Mouse (Mus musculus) embryonic fibroblast, embryonic 13.5 days (primary cell): Measurements from ENCODE around the gene Cep57l1. TPM values are rescaled to one million over a fixed set of nuclear protein-coding genes. Genes with fewer than 3 reads are reported as not detected.

Experiments
- H3K27ac ChIP-seq: 2 replicates; pipeline ENCODE4 v1.5.1; 2012; ENCODE audit warnings: low read length, control low read depth, inconsistent platforms; ENCODE audit not compliant: insufficient read depth
- H3K4me1 ChIP-seq: 2 replicates; pipeline ENCODE4 v1.6.1; 2011; ENCODE audit warnings: low read length; ENCODE audit not compliant: control insufficient read depth, insufficient read depth
- H3K4me3 ChIP-seq: 2 replicates; pipeline ENCODE4 v1.5.1; 2011; ENCODE audit warnings: mild to moderate bottlenecking, control low read depth, low read length; ENCODE audit not compliant: insufficient read depth
- CTCF ChIP-seq: IDR thresholded peaks from 2 replicates; pipeline ENCODE4 v1.5.1; 2011; ENCODE audit warnings: mild to moderate bottlenecking, control low read depth, low read length, moderate library complexity, borderline replicate concordance; ENCODE audit not compliant: insufficient read depth
- POLR2A ChIP-seq: IDR thresholded peaks from 2 replicates; pipeline ENCODE4 v1.6.1; 2011; ENCODE audit warnings: low read depth, mild to moderate bottlenecking, control low read depth, low read length, moderate library complexity
- polyA plus RNA-seq: library from polyadenylated mRNA; stranded (reverse); fragments of >200 nt; gene quantifications from 2 replicates; pipeline ENCODE4 v1.2.4, GENCODE M21; 2011; ENCODE audit warnings: low read depth; ENCODE audit not compliant: missing spikeins, insufficient read length

Cep57l1 gene
- polyA plus RNA-seq, 1 experiment = 17.8 TPM

DNA sequence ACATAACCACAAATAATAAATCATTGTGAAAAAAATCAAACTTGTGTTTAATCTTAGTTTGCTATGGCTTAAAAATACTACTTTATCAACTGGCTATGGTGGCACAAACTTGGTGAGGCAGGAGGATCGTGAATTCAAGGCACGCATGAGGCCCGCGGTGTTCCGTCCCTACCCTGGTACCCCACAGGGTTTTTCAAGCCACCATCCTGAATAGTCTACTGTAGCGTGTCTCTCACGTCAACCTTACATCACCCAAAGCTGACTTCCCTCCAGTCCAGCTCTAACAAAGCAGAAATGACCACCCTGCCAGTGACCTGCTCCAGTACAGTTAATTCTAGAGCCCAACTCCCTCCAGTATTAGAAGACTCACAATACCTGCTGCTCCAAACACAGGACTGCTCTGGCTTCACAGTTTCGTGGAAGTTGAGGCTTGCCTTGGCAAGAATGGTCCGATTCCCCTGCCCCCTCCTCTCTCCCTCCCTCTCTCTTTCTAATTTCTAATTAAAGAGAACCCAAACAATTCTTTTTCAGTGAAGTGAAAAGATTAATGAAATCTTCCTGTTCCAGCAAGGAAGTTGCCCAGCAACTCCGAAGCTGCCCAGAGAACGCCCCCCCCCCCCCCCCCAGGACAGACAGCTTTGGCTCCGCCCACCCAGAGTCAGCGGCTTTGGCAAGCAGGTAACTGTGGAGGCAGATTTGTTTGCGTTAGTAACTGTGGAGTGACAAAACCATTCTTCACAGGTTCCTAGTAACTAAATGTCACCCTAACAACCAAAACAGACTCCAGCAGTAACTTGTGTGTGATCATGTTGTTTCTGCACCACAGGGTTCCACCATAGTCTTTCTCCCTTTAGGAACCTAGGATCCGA lies 93.4 kb downstream of the Cep57l1 start, which contains the start of gene Ccdc162:
TSS of gene Ccdc162 (minus strand) at position 606 of the 869 bp plus-strand sequence.
- Histone ChIP-seq H3K4me3 (no peak within 1 kb of the TSS), H3K4me1 (no peaks in the 10 kb centered on the region), H3K27ac (no peak within 1 kb of the TSS)
- no peak for TF ChIP-seq POLR2A

DNA sequence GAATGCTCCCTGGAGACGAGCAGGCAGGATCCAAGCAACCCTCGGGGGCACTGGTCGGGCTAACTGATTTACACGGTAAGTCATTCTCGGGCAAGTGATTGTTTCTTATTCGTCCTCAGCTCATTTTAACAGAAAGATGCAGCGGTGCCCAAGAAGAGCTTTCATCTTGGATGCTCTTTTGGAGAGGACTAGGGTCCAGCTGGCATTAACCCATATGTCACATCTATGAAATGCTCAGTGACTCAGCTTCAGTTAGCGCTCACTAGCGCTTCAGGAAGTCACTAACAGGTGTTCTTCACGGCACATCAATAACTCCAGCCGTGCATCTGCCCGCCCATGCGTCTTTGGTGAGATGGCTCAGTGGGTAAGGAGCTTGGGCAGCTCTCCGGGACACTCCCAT lies 94.1 kb downstream of the Cep57l1 start:
- Histone ChIP-seq H3K4me3 (no peak overlapping the region), H3K27ac (no peak overlapping the region), H3K4me1 (no peaks in the 10 kb centered on the region)
- TF ChIP-seq POLR2A (no peak), CTCF (no peak)

DNA sequence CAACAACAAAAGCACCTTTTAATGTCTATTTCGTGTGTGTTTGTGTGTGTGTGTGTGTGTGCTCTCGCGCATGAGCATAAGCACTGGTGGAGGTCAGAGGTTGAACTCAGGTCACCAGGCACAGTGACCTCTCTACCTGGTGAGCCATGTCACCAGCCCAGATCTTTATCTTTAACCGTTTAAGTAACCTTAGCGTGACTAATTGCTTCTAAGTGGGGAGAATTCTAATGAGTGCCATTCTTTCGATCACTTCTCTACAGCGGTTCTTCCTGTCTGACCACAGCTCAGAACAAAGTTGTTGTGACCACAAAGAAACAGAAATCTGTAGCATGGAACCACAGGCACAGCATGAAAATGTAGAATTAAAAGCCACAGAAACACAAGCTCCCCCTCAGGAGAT lies 98.2 kb downstream of the Cep57l1 start:
- Histone ChIP-seq H3K27ac (no peak overlapping the region), H3K4me1 (no peaks in the 10 kb centered on the region), H3K4me3 (no peak overlapping the region)
- TF ChIP-seq POLR2A (no peak), CTCF (no peak)

DNA sequence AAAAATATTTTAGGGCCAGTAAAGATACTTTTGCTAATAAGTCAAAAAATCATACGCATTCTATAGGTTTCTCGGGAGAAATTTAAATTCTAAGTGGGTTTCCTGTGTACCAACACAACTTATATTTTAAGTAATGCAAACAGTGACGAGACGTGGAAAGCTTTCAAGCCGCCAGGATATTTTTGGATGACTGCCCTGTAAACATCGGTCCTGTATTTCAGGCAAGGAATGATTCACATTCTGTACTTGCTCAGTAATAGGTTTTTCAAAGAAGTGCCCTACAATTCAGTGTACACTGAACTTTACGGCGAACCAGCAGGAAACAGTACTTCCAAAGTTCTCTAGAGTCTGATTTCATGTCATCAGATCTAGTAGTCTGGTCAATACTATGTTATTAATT lies 98.9 kb downstream of the Cep57l1 start:
- Histone ChIP-seq H3K27ac (no peak overlapping the region), H3K4me1 (no peaks in the 10 kb centered on the region), H3K4me3 (no peak overlapping the region)
- no peak for TF ChIP-seq CTCF
- TF ChIP-seq POLR2A = no peak

DNA sequence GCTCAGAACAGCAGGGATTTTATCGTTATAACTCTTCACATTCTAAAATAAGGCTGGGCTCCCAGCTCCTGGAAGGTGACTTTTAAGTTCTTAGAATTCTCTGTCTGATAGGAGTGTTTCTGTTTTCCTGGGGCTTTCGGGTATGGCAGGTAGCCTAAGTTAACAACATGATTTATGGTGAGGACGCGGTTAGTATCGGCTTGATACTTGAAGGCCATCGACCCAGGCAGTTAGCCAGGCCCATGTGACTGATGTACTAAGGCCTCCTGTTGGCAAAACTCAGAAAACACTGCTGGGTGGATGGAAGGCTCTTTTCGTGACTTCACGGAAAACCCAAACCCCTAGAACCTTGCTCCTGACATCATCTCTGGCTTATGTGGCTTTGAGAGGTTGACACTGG lies 100.3 kb downstream of the Cep57l1 start:
- Histone ChIP-seq H3K27ac (no peak overlapping the region), H3K4me1 (no peaks in the 10 kb centered on the region), H3K4me3 (no peak overlapping the region)
- TF ChIP-seq POLR2A (no peak), CTCF (no peak)

DNA sequence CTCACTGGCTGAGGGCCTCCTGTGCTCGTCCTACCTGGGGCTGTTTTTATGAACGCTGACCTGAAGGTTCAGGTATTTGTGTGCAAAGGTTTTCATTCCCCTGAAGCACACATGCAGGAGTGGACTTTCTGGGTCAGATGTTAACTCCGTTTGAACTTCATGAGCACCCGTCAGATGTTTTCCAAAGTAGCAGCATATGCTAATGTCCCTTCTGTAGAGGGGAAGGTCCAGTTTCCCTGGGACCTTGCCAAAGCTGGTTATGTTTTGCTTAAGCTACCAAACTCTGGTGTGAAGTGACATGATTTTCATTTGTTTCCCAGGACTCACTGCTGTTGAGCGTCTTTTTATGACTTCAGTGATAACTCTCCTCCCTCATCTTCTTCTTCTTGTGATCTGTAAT lies 110.0 kb downstream of the Cep57l1 start:
- no peak overlapping the region for H3K4me3 ChIP-seq
- H3K4me1 ChIP-seq = no peaks in the 10 kb centered on the region
- TF ChIP-seq POLR2A (no peak), CTCF (no peak)
- no peak overlapping the region for H3K27ac ChIP-seq

DNA sequence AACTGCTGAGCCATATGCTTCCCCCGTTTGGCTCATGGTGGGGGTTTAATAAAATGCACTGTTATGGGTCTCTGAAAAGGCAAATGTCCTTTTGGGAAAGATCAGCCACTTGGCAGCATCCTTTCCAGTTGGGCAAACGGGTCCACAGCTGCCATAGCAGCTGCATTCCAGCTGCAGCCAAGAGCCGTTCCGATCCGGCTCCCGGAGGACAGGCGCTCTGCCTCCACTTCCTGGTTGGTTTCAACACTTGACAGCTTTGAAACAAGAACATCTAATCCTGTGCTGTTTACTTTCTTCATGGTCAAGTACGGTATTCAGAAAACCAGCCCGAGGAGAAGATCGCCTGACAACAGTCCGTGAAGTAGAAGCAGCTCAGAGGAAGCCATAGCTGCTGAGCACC lies 112.6 kb downstream of the Cep57l1 start:
- TF ChIP-seq POLR2A = no peak
- TF ChIP-seq CTCF = no peak
- H3K27ac ChIP-seq = no peak overlapping the region
- H3K4me3 ChIP-seq = no peak overlapping the region
- no peaks in the 10 kb centered on the region for H3K4me1 ChIP-seq

DNA sequence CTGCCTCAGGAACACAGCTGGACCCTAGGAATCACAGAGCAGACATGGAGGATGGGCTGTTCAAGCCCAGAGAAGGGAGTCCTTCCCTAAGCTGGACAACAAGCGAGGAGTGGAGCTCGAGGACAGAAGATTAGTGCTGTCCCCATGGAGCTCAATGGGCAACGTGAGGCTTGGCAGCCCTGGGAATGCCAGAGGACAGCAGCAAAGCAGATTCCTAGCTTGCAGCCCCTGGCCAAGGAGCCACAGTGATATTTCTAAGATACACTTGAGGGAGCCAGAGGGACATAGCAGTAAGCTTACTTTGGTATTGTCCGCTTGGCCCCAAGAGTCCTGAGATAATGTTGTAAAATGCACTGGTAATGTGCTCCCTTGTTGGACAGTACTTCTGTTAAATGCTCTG lies 118.7 kb downstream of the Cep57l1 start:
- no peak overlapping the region for H3K4me3 ChIP-seq
- no peak overlapping the region for H3K27ac ChIP-seq
- TF ChIP-seq POLR2A = no peak
- no peak for TF ChIP-seq CTCF
- H3K4me1 ChIP-seq = no peaks in the 10 kb centered on the region

DNA sequence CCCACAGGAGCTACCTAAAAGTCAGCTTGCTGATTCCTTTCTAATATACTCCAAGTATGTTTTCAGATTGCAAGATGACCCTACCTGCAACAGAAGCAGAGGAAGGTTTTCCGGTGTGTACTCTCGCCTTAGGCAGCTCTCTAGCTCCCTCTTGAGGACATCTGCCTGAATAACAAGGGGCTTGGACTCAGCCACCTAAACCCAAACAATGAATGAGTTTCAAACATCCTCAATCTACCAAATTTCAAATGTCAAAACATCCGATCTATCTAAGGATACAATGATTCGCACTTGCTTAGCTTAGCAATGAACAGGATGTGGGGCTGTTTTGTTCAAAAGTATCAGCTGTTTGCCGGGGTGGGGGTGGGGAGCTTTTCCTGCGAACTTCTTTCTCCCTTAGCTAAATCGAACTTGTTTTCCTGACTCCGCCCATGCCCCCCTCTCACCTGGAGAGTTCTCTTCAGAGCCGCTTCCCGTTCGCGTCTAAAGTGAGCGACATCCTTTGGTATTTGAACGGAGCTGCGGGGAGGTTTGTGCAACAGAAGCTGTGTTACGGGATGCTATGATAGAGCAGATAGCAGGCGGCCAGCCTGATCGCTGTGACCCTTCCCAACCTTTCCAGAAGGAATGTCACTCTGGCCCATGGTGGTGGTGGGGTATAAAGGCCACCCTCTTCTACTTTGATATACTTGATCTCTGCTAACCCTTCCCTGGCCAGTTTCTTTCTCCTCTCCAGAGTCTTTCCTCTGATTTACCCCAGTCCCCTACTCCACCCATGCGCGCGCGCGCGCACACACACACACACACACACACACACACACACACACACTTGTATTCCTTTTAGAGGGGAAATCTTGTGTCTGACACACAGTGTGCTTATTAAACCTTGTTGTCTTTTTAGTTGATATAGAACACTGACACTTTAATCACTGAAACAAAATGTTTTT lies 119.5 kb downstream of the Cep57l1 start:
- no peaks in the 10 kb centered on the region for H3K4me1 ChIP-seq
- TF ChIP-seq CTCF (peak; percentile 70; the same call in 1 of the 2 replicates), POLR2A (no peak)
- H3K27ac ChIP-seq = no peak overlapping the region
- peak overlapping the region; percentile 37 for H3K4me3 ChIP-seq
